ENCODE assay signal across 7 mouse cellular contexts in the genomic region with DNA sequence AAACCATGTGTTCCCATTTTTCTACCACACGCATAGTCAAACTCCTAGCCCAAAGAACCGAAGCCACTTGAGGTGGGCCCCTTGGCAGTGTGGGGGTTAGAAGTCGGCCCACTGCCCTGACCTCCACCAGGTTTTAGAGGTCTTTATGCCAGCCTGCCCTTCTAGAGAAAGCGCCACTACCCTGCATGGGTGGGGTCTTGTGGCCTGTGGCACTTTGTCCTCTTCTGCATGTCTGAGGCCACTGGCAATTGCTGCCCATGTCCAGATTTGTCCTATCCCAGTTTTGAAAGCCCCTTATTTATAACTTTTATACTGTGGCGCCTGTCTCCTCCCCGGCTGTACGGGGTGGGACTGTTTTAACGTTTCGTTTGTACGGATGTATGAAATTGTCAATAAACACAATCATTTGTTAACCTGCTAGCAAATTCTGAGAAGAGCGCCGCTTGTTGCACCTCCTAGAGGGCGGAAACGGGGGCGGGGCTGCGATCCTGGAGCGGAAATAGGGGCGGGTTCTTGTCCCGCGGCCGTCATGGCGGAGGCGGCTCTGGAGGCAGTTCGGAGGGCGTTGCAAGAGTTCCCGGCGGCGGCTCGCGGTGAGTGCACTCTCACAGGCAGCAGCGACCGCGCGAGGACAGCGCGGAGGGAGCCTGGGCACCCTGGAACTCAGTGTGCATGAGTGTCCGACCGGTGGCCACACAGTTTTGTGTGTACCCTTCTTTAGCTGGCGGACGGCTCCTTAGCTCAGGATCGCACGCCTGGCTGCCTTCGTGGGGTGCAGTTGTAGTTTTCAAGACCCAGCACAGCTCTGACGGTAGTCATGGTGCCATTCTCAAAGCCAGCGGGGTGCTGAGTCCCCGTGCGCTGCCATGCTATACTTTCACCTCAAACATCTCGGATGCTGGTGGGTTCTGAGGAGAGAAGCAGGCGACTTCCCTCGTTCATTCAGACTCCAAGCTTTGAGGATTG. TPM values are rescaled to one million over a fixed set of nuclear protein-coding genes. Genes with fewer than 3 reads are reported as not detected.
DNase-seq lines count a peak whose midpoint lies in the region; ATAC-seq and TF ChIP-seq lines count a peak whose summit lies in the region.

A gene (plus strand): TSS at position 500 of the 966 bp plus-strand sequence.
A gene (plus strand): TSS at position 510 of the 966 bp plus-strand sequence.

- H3K27me3 ChIP-seq in embryonic facial prominence, embryonic 11.5 days (ENCODE audit: control insufficient read depth, insufficient read depth, low read length): no peaks in the 10 kb centered on the region
- H3K27me3 ChIP-seq in kidney, adult 2 months (replicated peaks; ENCODE audit: control insufficient read depth, insufficient read depth, low read length): no peaks in the 10 kb centered on the region
- H3K27me3 ChIP-seq in limb, embryonic 12.5 days: no peaks in the 10 kb centered on the region
- no peaks in the 10 kb centered on the region for H3K27me3 ChIP-seq in midbrain, embryonic 15.5 days (replicated peaks)
- no peaks in the 10 kb centered on the region for H3K27me3 ChIP-seq in spleen, adult 2 months (ENCODE audit: control insufficient read depth, insufficient read depth, low read length)

- peak; percentile 76 for ATAC-seq in embryonic facial prominence, embryonic 11.5 days (replicated peaks; ENCODE audit: insufficient number of reproducible peaks, low FRiP score, low TSS enrichment, low read depth)
- ATAC-seq in limb, embryonic 12.5 days (ENCODE audit: insufficient number of reproducible peaks, insufficient read depth, low FRiP score, low TSS enrichment, low read depth): peak; percentile 74; the same call in 1 of the 2 replicates
- peak; percentile 91 for ATAC-seq in midbrain, embryonic 15.5 days (replicated peaks)

- peak within 1 kb of the TSS; percentile 50 for H3K4me2 ChIP-seq in embryonic facial prominence, embryonic 11.5 days (ENCODE audit: low read depth, low read length)
- peak within 1 kb of the TSS; percentile 68 for H3K4me2 ChIP-seq in limb, embryonic 12.5 days
- H3K4me2 ChIP-seq in midbrain, embryonic 15.5 days: peak within 1 kb of the TSS; percentile 74

- TF ChIP-seq CTCF in kidney, adult 2 months (conservative IDR thresholded peaks at IDR 0.05; ENCODE audit: insufficient read depth, insufficient read length, low read depth, low read length): no peak
- TF ChIP-seq CTCF in spleen, adult 2 months (IDR thresholded peaks at IDR 0.05; ENCODE audit: extremely low read depth, insufficient read depth, insufficient read length, insufficient replicate concordance): no peak

- peak within 1 kb of the TSS; percentile 89 for H3K9ac ChIP-seq in embryonic facial prominence, embryonic 11.5 days (replicated peaks; ENCODE audit: low read length)
- H3K9ac ChIP-seq in limb, embryonic 12.5 days (replicated peaks): peak within 1 kb of the TSS; percentile 85
- H3K9ac ChIP-seq in midbrain, embryonic 15.5 days: peak within 1 kb of the TSS; percentile 71

- peak within 1 kb of the TSS; percentile 79 for H3K4me3 ChIP-seq in embryonic facial prominence, embryonic 11.5 days (ENCODE audit: low read depth, low read length)
- H3K4me3 ChIP-seq in kidney, adult 2 months (ENCODE audit: insufficient read depth, low read depth, low read length): peak within 1 kb of the TSS; percentile 98
- H3K4me3 ChIP-seq in limb, embryonic 12.5 days (replicated peaks): peak within 1 kb of the TSS; percentile 78
- peak within 1 kb of the TSS; percentile 64 for H3K4me3 ChIP-seq in midbrain, embryonic 15.5 days
- peak within 1 kb of the TSS; percentile 91 for H3K4me3 ChIP-seq in spleen, adult 2 months (ENCODE audit: extremely low read depth, insufficient read depth, insufficient read length)

- no peaks in the 10 kb centered on the region for H3K4me1 ChIP-seq in embryonic facial prominence, embryonic 11.5 days (ENCODE audit: control insufficient read depth, insufficient read depth, low read length)
- peaks cover 10% of the 10 kb centered on the region; the same call in 1 of the 2 replicates for H3K4me1 ChIP-seq in kidney, adult 2 months (ENCODE audit: control insufficient read depth, insufficient read depth, low read length)
- H3K4me1 ChIP-seq in limb, embryonic 12.5 days (replicated peaks): peaks cover 12% of the 10 kb centered on the region
- H3K4me1 ChIP-seq in midbrain, embryonic 15.5 days: peaks cover 21% of the 10 kb centered on the region
- H3K4me1 ChIP-seq in spleen, adult 2 months (ENCODE audit: control insufficient read depth, insufficient read depth, insufficient read length): peaks cover 10% of the 10 kb centered on the region

- WGBS in embryonic facial prominence, embryonic 11.5 days: 5% methylated on average over 50 of the region's 50 CpGs
- WGBS in kidney, adult 2 months: 5% methylated on average over 50 of the region's 50 CpGs
- WGBS in limb, embryonic 12.5 days: 6% methylated on average over 50 of the region's 50 CpGs
- WGBS in midbrain, embryonic 15.5 days: 5% methylated on average over 50 of the region's 50 CpGs
- WGBS in spleen, adult 2 months: 6% methylated on average over 50 of the region's 50 CpGs

- DNase-seq in adrenal gland, postnatal 14 days: peak; percentile 98
- peak; percentile 93 for DNase-seq in embryonic facial prominence, embryonic 11.5 days (ENCODE audit: low spot score)
- peak; percentile 99 for DNase-seq in heart, adult 11 months
- DNase-seq in kidney, adult 2 months: peak; percentile 94
- peak; percentile 76 to 92 for DNase-seq in spleen, adult 2 months (ENCODE audit: low read depth in 1 of 2, low spot score in 2 of 2)

- H3K9me3 ChIP-seq in embryonic facial prominence, embryonic 11.5 days (replicated peaks; ENCODE audit: control insufficient read depth, low read length): no peaks in the 10 kb centered on the region
- no peaks in the 10 kb centered on the region for H3K9me3 ChIP-seq in limb, embryonic 12.5 days
- H3K9me3 ChIP-seq in midbrain, embryonic 15.5 days: no peaks in the 10 kb centered on the region

- TF ChIP-seq POLR2A in kidney, adult 2 months (IDR thresholded peaks at IDR 0.05; ENCODE audit: low read depth, low read length): peak; percentile 72
- TF ChIP-seq POLR2A in spleen, adult 2 months (IDR thresholded peaks at IDR 0.05; ENCODE audit: low read depth, low read length): peak; percentile 59

- peak within 1 kb of the TSS; percentile 71 for H3K27ac ChIP-seq in embryonic facial prominence, embryonic 11.5 days (replicated peaks; ENCODE audit: low read depth, low read length)
- peak within 1 kb of the TSS; percentile 90 for H3K27ac ChIP-seq in kidney, adult 2 months (ENCODE audit: insufficient read depth, low read depth, low read length)
- peak within 1 kb of the TSS; percentile 94 for H3K27ac ChIP-seq in limb, embryonic 12.5 days
- H3K27ac ChIP-seq in midbrain, embryonic 15.5 days: peak within 1 kb of the TSS; percentile 88
- peak within 1 kb of the TSS; percentile 90 for H3K27ac ChIP-seq in spleen, adult 2 months (ENCODE audit: insufficient read depth, low read length)

- H3K36me3 ChIP-seq in embryonic facial prominence, embryonic 11.5 days (replicated peaks; ENCODE audit: control insufficient read depth, insufficient read depth, low read depth, low read length): peaks cover 3% of the 10 kb centered on the region
- no peaks in the 10 kb centered on the region for H3K36me3 ChIP-seq in kidney, adult 2 months (ENCODE audit: control insufficient read depth, insufficient read depth, low read length)
- H3K36me3 ChIP-seq in limb, embryonic 12.5 days: peaks cover 56% of the 10 kb centered on the region
- H3K36me3 ChIP-seq in midbrain, embryonic 15.5 days (replicated peaks): peaks cover 27% of the 10 kb centered on the region
- peaks cover 4% of the 10 kb centered on the region for H3K36me3 ChIP-seq in spleen, adult 2 months (ENCODE audit: control insufficient read depth, insufficient read depth, low read length)

RNA-seq across cellular contexts. Expression of the first gene that starts in this region (rescaled TPM):
- total RNA-seq in adrenal gland, postnatal 14 days (2021): 8.3 and 12.1 TPM in 2 replicates
- 15.4 and 18.4 TPM in 2 replicates for polyA plus RNA-seq in embryonic facial prominence, embryonic 11.5 days (2014; fragmentation: Nextera tagmentation; extraction: Ambion mirVana)
- polyA plus RNA-seq in kidney, adult 2 months (2012; rRNA removed): 8.9 and 9.0 TPM in 2 replicates
- polyA plus RNA-seq in limb, embryonic 12.5 days (2016; fragmentation: Nextera tagmentation; extraction: Ambion mirVana): 21.1 and 24.3 TPM in 2 replicates
- polyA plus RNA-seq in midbrain, embryonic 15.5 days (2015; fragmentation: Nextera tagmentation; extraction: Ambion mirVana): 21.9 and 22.6 TPM in 2 replicates
- 5.9 and 13.4 TPM in 2 replicates for polyA plus RNA-seq in spleen, adult 2 months (2012; rRNA removed)

RNA-seq across cellular contexts. Expression of the second gene that starts in this region (rescaled TPM):
- total RNA-seq in adrenal gland, postnatal 14 days (2021): 0.85 and 1.2 TPM in 2 replicates
- 2.4 and 2.9 TPM in 2 replicates for polyA plus RNA-seq in embryonic facial prominence, embryonic 11.5 days (2014; fragmentation: Nextera tagmentation; extraction: Ambion mirVana)
- 2.0 and 2.4 TPM in 2 replicates for polyA plus RNA-seq in kidney, adult 2 months (2012; rRNA removed)
- polyA plus RNA-seq in limb, embryonic 12.5 days (2016; fragmentation: Nextera tagmentation; extraction: Ambion mirVana): 4.6 and 5.0 TPM in 2 replicates
- 6.0 and 7.2 TPM in 2 replicates for polyA plus RNA-seq in midbrain, embryonic 15.5 days (2015; fragmentation: Nextera tagmentation; extraction: Ambion mirVana)
- polyA plus RNA-seq in spleen, adult 2 months (2012; rRNA removed): 5.3 and 7.9 TPM in 2 replicates

Comparison
In these comparisons a context has a peak if more than half of its experiments do, and no peak if none do; other contexts are left out.
1. Peak in every context shown above with its lines: DNase-seq, ATAC-seq, H3K4me3 ChIP-seq and H3K27ac ChIP-seq.